Mouse (Mus musculus) spleen, adult 2 months (tissue): ENCODE data around the gene Hoxa3.

Experiments used
- CTCF ChIP-seq: fragments of 200-500 bp; IDR thresholded peaks from 2 replicates; pipeline ENCODE4 v1.5.1; 2011; ENCODE audit warnings: mild to moderate bottlenecking, inconsistent platforms; ENCODE audit not compliant: insufficient read depth, insufficient read length, insufficient replicate concordance; ENCODE audit errors: extremely low read depth
- POLR2A ChIP-seq: fragments of 200-500 bp; IDR thresholded peaks from 2 replicates; pipeline ENCODE4 v1.6.1; 2011; ENCODE audit warnings: low read depth, low read length, inconsistent platforms

DNA sequence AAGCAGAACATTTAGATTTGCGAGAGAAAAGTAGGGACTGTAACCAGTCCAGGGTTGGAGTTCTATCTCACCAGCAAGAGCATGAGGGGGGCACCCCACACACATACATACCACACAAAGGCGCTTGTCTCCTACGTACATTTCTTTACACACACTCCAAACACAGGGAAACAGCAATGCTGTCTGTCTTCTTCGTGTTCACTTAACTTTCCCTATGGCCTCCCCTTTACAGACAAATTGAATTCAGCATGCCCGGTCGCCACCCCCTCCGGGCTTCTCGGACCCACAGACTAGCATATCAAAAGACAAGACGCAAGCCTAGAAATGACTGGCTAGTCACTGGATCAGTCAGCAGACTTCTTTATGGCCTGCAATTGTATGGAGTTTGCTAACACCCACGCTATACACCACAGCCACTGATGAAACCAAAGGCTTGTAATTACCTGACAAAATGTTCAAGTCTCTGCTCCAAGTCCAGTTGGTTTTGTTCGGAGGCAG lies 32.9 kb downstream of the Hoxa3 start:
- TF ChIP-seq CTCF, result no peak
- TF ChIP-seq POLR2A, result no peak
